Mouse (Mus musculus) hindbrain, embryonic 15.5 days (tissue): ENCODE results near the gene Atrnl1. TPM values are rescaled to one million over a fixed set of nuclear protein-coding genes. Genes with fewer than 3 reads are reported as not detected.

Source experiments
- ATAC-seq: fragments of 200-750 bp; cut with Nextera tagmentation; 2 replicates; pipeline ENCODE4 v1.8.0; 2017; ENCODE audit warnings: low read depth, moderate number of reproducible peaks, moderate TSS enrichment; ENCODE audit not compliant: low FRiP score
- H3K27ac ChIP-seq: fragments of 300-500 bp; sonication (generic); replicated peaks from 2 replicates; pipeline ENCODE4 v1.5.1; 2015; ENCODE audit warnings: mild to moderate bottlenecking, inconsistent platforms
- H3K27me3 ChIP-seq: fragments of 300-500 bp; sonication (generic); 2 replicates; pipeline ENCODE4 v1.6.1; 2015; ENCODE audit warnings: control low read depth, inconsistent platforms
- H3K36me3 ChIP-seq: fragments of 300-500 bp; sonication (generic); 2 replicates; pipeline ENCODE4 v1.6.1; 2015; ENCODE audit warnings: control low read depth, inconsistent platforms
- H3K4me1 ChIP-seq: fragments of 300-500 bp; sonication (generic); replicated peaks from 2 replicates; pipeline ENCODE4 v1.6.1; 2015; ENCODE audit warnings: control low read depth, inconsistent platforms
- H3K4me2 ChIP-seq: fragments of 300-500 bp; sonication (generic); 2 replicates; pipeline ENCODE4 v1.6.1; 2015; ENCODE audit warnings: moderate library complexity, mild to moderate bottlenecking, inconsistent platforms
- H3K4me3 ChIP-seq: fragments of 300-500 bp; sonication (generic); 2 replicates; pipeline ENCODE4 v1.5.1; 2015; ENCODE audit warnings: mild to moderate bottlenecking, inconsistent platforms
- H3K9ac ChIP-seq: fragments of 300-500 bp; sonication (generic); 2 replicates; pipeline ENCODE4 v1.6.1; 2015; ENCODE audit warnings: inconsistent platforms
- H3K9me3 ChIP-seq: fragments of 300-500 bp; sonication (generic); 2 replicates; pipeline ENCODE4 v1.6.1; 2016; ENCODE audit warnings: control low read depth, inconsistent platforms
- WGBS: fragments of 180-500 bp; shearing (Covaris S2); methylation state at CpG from one replicate; pipeline ENCODE4 v1.1.7; 2015; 5-methylcytosine and 5-hydroxymethylcytosine counted together
- polyA plus RNA-seq: library from polyadenylated mRNA; unstranded; fragments of >200 nt; fragmentation: Nextera tagmentation; extraction: Ambion mirVana; gene quantifications from 2 replicates; pipeline ENCODE4 v1.2.1, GENCODE M21; 2015

Gene Atrnl1
- polyA plus RNA-seq, 1 experiment from 2014 or later = 7.5 TPM

- Histone ChIP-seq H3K27me3 (no peaks in the 10 kb centered on the region), H3K9me3 (no peaks in the 10 kb centered on the region), H3K4me3 (0 out of 2 replicates have a peak overlapping the region, but pooled peaks have one; percentile 16), H3K36me3 (no peaks in the 10 kb centered on the region), H3K4me1 (peaks cover 16% of the 10 kb centered on the region), H3K4me2 (peak overlapping the region; percentile 43), H3K27ac (peak overlapping the region; percentile 32), H3K9ac (no peak overlapping the region; the same call in 1 of the 2 replicates)
- WGBS = 43% methylated on average over 14 of the region's 14 CpGs
- peak; percentile 45; the same call in 1 of the 2 replicates for ATAC-seq
These were observed 466.1 kb downstream of the Atrnl1 start for GRCm38 (mm10) chr19:58076961-58077371.

DNA sequence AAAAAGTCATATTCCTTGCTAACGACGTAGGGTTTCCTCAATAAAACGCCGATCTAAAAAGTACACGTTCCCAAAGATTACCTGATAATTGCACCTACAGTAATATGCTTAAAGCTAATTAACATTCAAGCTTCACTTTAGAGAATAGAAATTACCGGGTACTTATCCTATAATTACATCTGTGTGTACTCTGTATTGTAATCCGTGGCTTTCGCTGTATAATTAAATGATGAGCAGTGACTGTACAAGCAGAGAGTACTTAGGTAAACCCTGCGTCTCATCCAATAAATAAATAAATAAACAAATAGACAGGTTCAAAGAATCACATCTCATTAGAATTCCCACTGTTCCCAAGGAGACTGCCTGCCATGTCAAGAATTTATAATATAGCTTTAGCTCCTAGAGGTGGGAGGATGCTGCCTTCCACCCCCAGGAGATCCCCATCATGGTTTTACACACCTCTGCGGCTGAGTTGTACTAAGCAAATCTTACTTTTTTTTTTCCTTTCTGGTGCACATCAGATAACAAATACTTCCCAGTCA is 466.8 kb downstream of the Atrnl1 start:
- ATAC-seq = no peak
- WGBS = 57% methylated on average over 10 of the region's 10 CpGs

GRCm38 (mm10) chr19:58080168-58080567 is 469.3 kb downstream of the Atrnl1 start:
- ATAC-seq = no peak
- Histone ChIP-seq H3K4me2 (no peak overlapping the region), H3K4me1 (peaks cover 18% of the 10 kb centered on the region), H3K9me3 (no peaks in the 10 kb centered on the region), H3K9ac (no peak overlapping the region), H3K4me3 (no peak overlapping the region), H3K27ac (no peak overlapping the region), H3K27me3 (no peaks in the 10 kb centered on the region), H3K36me3 (no peaks in the 10 kb centered on the region)
- 97% methylated on average over 6 of the region's 6 CpGs for WGBS

More for the DNA sequence above, 466.8 kb downstream of the Atrnl1 start:
- Histone ChIP-seq H3K9me3 (no peaks in the 10 kb centered on the region), H3K4me1 (peaks cover 16% of the 10 kb centered on the region), H3K27me3 (no peaks in the 10 kb centered on the region), H3K36me3 (no peaks in the 10 kb centered on the region), H3K4me2 (peak overlapping the region; percentile 43), H3K4me3 (no peak overlapping the region), H3K9ac (no peak overlapping the region), H3K27ac (peak overlapping the region; percentile 32; the same call in 1 of the 2 replicates)

GRCm38 (mm10) chr19:58082751-58083150 is 471.9 kb downstream of the Atrnl1 start:
- Histone ChIP-seq H3K36me3 (no peaks in the 10 kb centered on the region), H3K9me3 (no peaks in the 10 kb centered on the region), H3K27ac (no peak overlapping the region), H3K4me3 (no peak overlapping the region), H3K9ac (no peak overlapping the region), H3K4me2 (no peak overlapping the region), H3K4me1 (peaks cover 3% of the 10 kb centered on the region; the same call in 1 of the 2 replicates), H3K27me3 (no peaks in the 10 kb centered on the region)
- 95% methylated on average over 19 of the region's 19 CpGs for WGBS
- ATAC-seq = no peak

DNA sequence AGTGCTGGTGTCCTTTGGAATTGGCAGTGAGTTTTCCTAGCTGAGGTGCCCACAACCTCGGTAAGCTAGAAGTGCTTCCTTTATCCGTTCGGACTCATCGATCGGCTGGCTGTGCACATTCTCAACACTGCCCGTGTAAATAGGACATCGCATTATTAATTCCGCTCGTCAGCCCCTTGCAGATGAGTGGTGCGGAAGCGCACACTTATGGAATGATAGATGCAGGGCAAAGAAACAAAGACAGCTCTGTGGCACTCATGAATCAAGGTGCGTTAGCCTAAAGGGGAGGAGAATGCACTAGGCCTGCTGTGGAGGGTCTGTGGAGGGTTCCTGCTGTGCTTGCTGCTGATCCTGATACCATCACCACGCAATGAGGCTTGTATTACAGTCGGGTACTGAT is 474.0 kb downstream of the Atrnl1 start:
- WGBS = 69% methylated on average over 14 of the region's 14 CpGs
- ATAC-seq = no peak
- Histone ChIP-seq H3K36me3 (no peaks in the 10 kb centered on the region), H3K27ac (no peak overlapping the region), H3K27me3 (no peaks in the 10 kb centered on the region), H3K9me3 (no peaks in the 10 kb centered on the region), H3K4me1 (peaks cover 3% of the 10 kb centered on the region; the same call in 1 of the 2 replicates), H3K9ac (no peak overlapping the region), H3K4me2 (no peak overlapping the region), H3K4me3 (no peak overlapping the region)

DNA sequence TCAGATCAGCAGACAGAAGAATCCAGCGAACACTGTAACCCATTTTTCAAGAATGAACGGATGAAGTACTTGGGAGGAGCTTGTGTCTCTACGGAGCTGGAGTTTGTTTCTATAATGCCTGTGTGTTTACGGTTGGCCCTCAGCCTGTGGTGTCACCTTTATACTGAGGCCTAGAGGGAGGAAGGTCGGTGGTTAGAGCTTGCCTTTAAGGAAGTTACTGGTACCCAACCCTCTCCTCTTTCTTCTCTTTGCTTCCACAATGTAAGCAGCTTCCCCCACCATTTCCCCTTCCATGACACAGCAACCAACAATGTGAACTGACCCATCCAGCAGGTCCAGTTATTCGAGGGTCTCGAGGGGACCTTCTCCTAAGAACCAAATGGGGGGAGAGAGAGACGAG is 475.9 kb downstream of the Atrnl1 start:
- Histone ChIP-seq H3K9me3 (no peaks in the 10 kb centered on the region), H3K36me3 (no peaks in the 10 kb centered on the region), H3K9ac (no peak overlapping the region), H3K4me2 (no peak overlapping the region), H3K4me3 (no peak overlapping the region), H3K27me3 (no peaks in the 10 kb centered on the region), H3K27ac (no peak overlapping the region), H3K4me1 (peaks cover 3% of the 10 kb centered on the region; the same call in 1 of the 2 replicates)
- ATAC-seq = no peak
- 91% methylated on average over 8 of the region's 8 CpGs for WGBS

DNA sequence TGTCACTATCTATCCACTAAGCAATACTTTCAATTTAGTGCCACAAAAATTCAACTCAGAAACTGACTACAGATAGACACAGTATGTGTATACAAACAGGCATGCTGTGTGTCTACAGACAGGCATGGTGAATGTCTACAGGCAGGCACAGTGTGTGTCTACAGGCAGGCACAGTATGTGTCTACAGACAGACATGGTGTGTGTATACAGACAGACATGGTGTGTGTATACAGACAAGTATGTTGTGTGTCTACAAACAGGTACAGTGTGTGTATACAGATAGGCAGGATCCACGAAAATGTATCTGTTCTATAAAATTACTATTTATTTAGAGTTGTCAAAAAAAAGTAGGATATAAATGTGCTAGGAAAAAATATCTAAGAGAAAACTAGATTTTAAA is 477.1 kb downstream of the Atrnl1 start:
- no peak overlapping the region for H3K4me2 ChIP-seq
- no peak for ATAC-seq
- no peak overlapping the region for H3K9ac ChIP-seq
- H3K36me3 ChIP-seq = no peaks in the 10 kb centered on the region
- H3K4me3 ChIP-seq = no peak overlapping the region
- H3K9me3 ChIP-seq = no peaks in the 10 kb centered on the region
- H3K4me1 ChIP-seq = peaks cover 3% of the 10 kb centered on the region; the same call in 1 of the 2 replicates
- no peak overlapping the region for H3K27ac ChIP-seq
- 84% methylated on average over 1 of the region's 1 CpGs for WGBS
- no peaks in the 10 kb centered on the region for H3K27me3 ChIP-seq

- no peak overlapping the region for H3K4me3 ChIP-seq
- H3K27ac ChIP-seq = no peak overlapping the region
- H3K36me3 ChIP-seq = no peaks in the 10 kb centered on the region
- no peak for ATAC-seq
- 76% methylated on average over 7 of the region's 7 CpGs for WGBS
- no peaks in the 10 kb centered on the region for H3K9me3 ChIP-seq
- H3K9ac ChIP-seq = no peak overlapping the region
- H3K4me1 ChIP-seq = peaks cover 3% of the 10 kb centered on the region; the same call in 1 of the 2 replicates
- no peak overlapping the region for H3K4me2 ChIP-seq
- no peaks in the 10 kb centered on the region for H3K27me3 ChIP-seq
These were observed 477.6 kb downstream of the Atrnl1 start for GRCm38 (mm10) chr19:58088433-58088832.

- no peaks in the 10 kb centered on the region; the same call in 1 of the 2 replicates for H3K4me1 ChIP-seq
- H3K4me2 ChIP-seq = no peak overlapping the region
- H3K27ac ChIP-seq = no peak overlapping the region
- no peak for ATAC-seq
- no peaks in the 10 kb centered on the region for H3K27me3 ChIP-seq
- H3K9me3 ChIP-seq = no peaks in the 10 kb centered on the region
- H3K9ac ChIP-seq = no peak overlapping the region
- H3K4me3 ChIP-seq = no peak overlapping the region
- WGBS = 93% methylated on average over 16 of the region's 16 CpGs
- H3K36me3 ChIP-seq = no peaks in the 10 kb centered on the region
These were observed 481.1 kb downstream of the Atrnl1 start for GRCm38 (mm10) chr19:58091911-58092310.

DNA sequence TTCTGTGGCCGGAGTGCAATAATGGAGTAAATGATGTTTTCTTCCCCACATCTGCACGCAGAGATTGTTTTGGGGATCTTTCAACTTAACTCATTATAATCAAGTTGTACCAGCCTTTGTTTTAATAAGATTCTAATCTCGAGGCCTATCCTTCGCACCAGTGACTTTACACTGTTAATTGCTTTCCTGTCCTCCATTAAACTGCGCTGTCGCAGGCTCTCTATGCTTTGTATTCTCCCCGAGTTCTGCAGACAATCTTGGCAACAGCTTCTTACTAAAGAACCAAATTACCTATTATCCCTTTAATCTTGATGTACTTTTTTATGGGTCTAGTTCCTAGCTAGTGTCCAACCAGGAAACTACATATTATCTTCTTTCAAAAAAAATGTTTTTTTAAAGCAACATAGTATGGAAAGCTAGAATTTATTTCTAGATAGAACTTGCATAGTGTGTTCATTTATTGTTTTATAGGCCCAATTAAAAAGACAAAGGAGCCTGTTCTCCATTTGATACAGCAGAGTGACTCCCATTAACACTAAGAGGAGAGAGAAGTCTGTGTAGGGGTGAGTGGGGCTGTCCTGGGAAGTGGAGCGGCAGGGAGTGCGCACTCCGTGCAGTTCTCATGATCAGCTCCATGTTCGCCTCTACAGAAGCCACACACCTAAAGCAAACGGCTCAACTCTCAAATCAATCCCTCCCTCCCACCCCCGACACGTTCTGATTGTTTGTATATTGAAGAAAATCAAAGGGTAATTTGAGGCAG is 484.1 kb downstream of the Atrnl1 start:
- no peak overlapping the region for H3K27ac ChIP-seq
- H3K9ac ChIP-seq = no peak overlapping the region
- peak; percentile 27; the same call in 1 of the 2 replicates for ATAC-seq

DNA sequence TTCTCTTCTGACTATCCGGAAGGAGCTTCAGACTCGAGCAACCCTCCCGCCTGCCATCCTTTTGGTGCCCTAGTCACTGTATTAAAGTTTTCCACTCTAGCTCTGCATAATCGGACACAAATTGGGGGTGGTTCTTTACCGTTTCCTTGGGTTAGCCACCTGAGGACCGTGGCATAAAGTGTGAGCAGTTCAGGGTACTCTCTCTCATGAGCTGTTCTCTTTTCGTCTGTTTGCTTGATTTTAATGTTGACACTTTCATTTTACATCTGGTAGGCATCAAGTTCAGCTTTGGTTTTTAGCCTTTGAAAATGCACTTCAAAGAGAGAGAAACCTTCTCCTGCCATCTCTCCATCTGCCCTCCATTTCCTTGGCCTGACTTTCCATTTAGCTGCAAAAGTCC is 484.9 kb downstream of the Atrnl1 start:
- Histone ChIP-seq H3K36me3 (no peaks in the 10 kb centered on the region), H3K9ac (no peak overlapping the region), H3K27ac (no peak overlapping the region), H3K9me3 (no peaks in the 10 kb centered on the region), H3K4me3 (no peak overlapping the region), H3K27me3 (no peaks in the 10 kb centered on the region), H3K4me2 (no peak overlapping the region), H3K4me1 (no peaks in the 10 kb centered on the region; the same call in 1 of the 2 replicates)
- ATAC-seq = no peak
- 84% methylated on average over 7 of the region's 7 CpGs for WGBS

More for the DNA sequence above, 484.1 kb downstream of the Atrnl1 start:
- H3K4me1 ChIP-seq = no peaks in the 10 kb centered on the region; the same call in 1 of the 2 replicates
- H3K36me3 ChIP-seq = no peaks in the 10 kb centered on the region
- H3K4me2 ChIP-seq = no peak overlapping the region
- no peaks in the 10 kb centered on the region for H3K27me3 ChIP-seq
- no peak overlapping the region for H3K4me3 ChIP-seq
- H3K9me3 ChIP-seq = no peaks in the 10 kb centered on the region
- WGBS = 56% methylated on average over 14 of the region's 14 CpGs

DNA sequence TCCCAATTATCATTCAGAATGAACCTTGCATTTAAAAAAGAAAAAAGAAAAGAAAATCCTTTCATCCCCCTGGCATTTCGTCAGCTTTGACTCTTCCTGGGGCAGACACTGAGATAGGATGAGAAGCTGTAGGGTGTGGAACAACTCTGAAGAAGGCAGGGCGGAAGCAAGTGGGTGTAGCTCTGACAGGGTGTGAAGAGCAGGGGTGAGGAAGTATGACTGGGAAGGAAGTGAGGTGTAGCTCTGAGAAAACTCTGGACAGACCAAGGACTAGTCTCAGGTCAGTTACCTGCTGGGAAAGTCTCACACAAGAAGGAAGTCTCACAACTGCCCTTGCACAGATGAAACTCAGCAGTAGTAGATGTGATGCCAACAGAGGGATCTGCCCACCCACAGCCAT is 486.4 kb downstream of the Atrnl1 start:
- 90% methylated on average over 2 of the region's 2 CpGs for WGBS
- Histone ChIP-seq H3K4me1 (no peaks in the 10 kb centered on the region; the same call in 1 of the 2 replicates), H3K27me3 (no peaks in the 10 kb centered on the region), H3K27ac (no peak overlapping the region), H3K4me2 (no peak overlapping the region), H3K9me3 (no peaks in the 10 kb centered on the region), H3K4me3 (no peak overlapping the region), H3K9ac (no peak overlapping the region), H3K36me3 (no peaks in the 10 kb centered on the region)
- no peak for ATAC-seq
